Mouse (Mus musculus): Measurements from ENCODE around the gene Atg2b. TPM values are rescaled to one million over a fixed set of nuclear protein-coding genes. Genes with fewer than 3 reads are reported as not detected.
A peak's percentile ranks its signal among the peaks of the same experiment; 100 is the strongest.

The Atg2b gene
- total RNA-seq, 2 experiments from 2014 or later = 24.2 to 28.3 TPM

DNA sequence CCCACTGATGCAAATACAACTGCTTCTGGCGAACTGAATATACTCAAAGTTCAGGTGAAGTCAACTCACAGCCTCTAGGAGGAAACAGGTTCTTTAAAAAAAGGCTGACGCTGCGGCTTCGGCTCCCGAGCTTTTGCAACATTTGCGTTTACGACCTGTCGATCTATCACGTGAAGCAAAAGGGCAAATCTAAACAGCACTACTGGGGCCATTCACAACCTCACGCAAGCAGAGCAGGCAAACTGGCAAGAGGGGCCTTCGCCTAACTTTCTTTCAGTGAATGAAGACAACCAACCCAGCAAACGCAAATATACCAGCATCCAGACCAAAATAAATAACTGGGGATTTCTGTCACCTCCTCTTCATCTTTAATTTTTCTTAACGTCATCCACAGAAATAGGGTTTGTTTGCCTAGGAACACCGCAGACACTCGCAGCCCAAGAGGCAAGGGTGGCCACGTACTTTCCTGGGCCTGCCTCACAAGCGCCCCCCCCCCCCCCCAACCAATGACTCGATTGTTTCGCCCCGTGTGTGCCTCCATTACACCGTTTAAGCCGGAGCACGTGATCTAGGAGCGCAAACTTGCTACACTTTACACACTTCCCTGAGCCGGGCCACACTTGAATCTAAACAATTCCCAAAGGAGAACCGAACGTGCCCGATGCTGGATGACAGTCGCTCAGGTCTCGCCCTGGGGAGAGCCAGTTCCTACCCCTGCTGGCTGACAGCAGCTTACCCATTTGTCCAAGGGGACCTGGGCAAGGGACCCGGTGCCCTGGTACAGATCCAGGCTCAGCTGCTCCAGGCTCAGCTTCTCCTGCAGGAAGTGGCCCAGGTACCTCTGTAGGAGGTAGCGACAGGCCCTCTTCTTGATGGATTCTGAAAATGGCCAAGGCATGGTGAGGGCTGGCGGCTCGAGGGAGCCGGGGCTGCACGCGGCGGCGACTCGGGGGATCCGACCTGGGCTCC, 794 bp downstream of the Atg2b start, which contains the start of gene Gskip:
Gene Gskip (plus strand): TSS at position 897 of the 969 bp plus-strand sequence.
- DNase-seq = peak; percentile 60

DNA sequence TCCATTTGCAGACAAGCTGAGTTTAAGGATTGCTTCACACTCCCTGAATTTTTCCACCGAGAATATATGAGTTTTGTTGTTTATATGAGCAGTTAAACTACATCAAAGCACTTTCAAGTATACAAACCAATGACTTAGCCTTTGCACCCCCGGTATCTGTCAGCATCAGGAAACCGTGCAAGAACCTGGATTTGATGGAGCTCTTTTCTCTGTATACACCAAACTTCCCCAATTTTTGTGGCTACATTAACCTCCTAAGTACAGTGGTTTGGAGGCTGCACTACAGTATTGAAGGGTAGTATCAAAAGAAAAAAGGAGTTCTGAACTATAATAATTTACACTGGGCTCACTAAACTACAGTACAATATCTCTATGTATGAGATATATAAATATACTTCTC, 6.2 kb downstream of the Atg2b start:
- DNase-seq = no peak

DNA sequence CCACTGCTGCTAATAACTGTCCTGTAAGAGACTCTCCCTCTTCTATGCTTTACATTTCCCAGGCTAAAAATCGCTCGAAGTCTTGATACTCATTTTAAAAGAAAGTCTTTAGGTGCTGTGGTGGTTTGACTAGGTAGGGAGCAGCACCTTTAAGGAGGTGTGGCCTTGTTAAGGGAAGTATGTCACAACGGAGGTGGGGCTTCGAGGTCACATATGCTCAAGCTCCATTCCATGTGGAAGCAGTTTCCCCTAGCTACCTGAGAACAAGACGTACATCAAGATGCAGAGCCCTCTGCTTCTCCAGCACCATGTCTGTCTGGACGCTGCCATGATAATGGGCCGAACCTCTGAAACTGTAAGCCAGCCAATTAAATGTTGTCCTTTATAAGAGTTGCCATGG, 6.8 kb downstream of the Atg2b start:
- DNase-seq = no peak

DNA sequence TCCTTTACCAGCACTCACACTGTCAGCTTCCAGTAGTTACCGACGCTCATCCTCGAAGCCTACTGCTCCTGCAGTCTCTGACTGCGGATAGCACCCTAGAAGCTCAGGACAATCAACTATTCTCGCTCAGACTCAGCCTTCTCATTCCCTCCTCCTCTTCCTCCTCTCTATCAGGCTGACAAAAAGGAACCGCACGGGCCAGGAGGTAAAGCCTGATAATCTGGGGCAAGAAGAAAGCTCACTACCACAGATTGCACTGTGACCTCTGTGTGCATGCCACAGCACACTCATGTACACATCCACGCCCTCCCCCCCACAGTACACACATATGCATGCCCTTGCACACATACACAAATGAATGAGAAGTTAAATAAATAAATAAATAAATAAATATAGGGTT, 8.7 kb downstream of the Atg2b start:
- no peak for DNase-seq

DNA sequence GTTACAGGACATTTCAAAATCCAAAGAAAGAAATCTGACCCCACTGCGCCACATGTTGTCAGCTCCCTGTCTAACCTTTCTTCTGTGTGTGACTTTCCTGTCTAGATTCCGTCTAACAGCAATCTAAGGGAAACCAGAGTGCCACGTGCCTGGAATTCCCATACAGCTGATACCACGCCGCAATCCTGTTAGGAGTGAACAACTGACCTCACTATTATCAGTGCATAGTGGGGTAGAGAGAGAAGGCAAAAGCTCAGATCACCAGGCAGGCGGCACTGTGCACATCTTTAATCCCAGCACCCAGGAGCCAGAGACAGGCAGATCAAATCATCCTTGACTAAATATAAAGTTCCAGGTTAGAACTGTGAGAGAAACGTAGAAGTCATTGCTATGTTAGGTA, 29.2 kb downstream of the Atg2b start:
- DNase-seq = no peak

DNA sequence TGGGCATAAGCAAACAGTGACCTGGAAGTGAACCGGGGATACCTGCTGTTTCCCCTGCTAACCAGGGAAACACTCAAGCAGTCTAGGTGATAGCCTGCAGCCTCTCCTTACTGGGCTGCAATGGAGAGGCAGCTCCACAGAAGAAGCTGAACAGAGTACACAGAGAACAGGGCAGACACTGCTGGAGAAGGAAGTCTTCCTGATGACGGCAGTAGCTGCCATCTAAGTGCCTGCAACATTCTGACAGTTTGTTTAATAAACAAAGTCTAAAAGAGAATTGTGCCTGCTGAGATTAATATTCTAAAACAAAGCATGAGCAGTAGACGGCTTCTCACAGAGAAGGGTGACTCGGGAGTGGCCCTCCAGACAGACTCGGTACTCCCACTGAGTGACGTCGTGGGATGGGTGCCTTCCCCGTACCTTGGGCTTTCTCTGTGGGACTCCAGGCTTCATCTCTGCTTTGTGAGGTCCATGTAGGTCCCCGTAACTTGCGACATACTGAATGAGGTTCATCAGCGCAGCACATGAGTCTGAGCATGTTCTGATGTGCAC, 42.2 kb downstream of the Atg2b start:
- DNase-seq = no peak

DNA sequence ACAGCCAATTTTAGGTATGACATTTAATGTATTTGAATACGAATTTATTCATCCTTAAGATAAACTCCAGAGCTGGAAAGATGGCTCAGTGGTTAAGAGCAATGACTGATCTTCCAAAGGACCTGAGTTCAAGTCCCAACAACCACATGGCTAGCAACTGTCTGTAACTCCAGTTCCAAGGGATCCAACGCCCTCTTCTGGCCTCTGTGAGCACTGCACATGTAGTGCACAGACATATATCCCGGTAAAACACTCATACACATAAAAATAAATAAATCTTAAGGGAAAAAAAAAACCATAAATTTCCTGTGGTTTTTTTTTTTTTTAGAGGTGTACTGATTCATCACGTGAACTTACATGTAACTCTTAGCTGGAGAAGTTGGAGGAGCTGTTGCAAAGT, 47.5 kb downstream of the Atg2b start:
- no peak for DNase-seq

DNA sequence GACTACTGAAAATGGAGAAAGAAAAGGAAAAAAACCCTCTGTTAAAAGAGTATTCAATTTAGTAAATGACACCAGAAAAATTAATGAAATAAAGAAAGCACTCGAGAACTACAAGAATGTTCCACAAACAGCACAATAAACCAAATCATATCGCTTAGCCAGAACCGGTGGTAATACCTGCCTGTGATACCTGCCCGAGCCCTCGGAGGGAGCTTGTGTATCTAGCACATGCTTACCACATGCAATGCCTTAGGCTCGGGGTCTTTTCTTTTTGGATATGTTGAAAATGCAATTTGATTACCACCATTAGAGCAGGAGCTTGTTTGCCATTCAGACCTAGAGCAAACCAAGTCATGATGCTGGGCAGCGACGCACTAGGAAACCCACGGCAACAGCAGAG, 48.5 kb downstream of the Atg2b start:
- no peak for DNase-seq

DNA sequence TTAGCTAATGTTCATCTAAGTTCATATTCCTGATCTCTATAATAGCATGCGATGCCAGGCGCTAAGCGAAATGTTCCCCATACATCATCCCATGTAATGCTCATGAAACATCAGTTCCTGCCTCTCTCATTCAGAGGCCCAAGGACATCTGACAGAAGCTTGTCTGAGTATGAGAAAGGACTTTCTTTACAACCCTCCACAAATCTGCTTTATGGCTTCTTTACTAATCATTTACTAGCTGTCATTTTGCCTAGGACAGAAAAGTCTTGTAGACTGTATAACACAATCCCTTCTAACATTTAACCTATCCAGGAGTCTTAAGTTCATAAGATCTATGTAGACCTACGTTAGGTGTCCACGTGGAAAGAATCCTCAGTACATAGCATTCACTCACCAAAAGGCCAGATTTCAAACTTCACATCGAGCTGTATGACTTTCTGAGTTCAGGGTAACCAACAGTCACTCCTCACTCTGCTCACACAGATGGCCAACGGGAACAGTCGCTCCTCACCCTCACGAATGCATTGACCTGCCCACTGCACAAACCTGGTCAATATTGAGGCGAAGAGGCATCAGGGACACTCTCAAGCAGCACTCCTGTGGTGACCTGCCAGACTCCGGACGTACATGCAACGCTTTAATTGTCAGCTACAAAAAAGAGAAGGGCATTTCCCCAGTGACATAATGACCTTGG, 50.5 kb downstream of the Atg2b start:
- DNase-seq = no peak

DNA sequence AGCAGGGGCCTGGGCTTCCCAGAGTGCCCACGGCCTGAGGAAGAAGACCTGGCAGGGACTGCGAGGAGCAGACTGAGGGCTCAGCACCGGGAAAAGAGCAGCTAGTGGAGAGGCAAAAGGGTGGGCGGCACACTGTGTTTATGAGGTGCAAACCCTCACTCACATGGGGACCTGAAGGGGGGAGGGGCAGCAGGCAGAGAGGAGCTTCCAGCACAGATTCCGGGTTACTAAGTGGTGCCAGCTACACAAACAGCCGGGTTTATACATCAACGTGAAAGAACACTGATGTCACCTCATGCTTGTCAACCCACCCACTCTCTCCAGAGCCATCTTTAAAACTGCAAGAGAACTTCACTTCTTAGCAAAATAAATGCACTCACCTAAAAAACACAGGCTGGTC, 59.2 kb downstream of the Atg2b start:
- DNase-seq = no peak

DNA sequence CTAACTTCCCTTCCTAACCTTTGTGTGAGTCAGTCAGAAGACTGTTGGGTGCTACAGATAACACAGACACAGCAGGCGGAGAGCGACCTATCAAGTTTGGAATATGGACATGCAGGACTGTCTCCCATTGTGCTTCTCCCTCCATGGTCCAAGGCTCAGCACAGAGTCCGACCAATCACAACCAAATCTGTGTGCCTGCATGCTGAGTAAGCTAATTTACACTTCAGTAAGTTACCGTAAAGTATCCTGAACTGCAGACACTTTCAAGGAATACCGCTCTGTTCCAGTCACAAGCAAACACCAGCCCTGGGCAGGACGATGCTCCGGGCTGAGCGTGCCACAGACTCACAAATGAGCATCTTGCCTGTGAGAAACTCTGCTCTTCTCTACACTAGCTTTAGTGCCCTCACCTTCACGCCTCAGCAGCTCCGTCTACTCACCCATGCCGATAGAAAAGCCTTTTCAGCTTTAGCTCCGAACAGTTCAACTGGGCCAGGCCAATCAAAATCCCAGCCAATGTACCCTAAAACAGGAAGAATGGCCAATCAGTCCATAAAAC, 62.0 kb downstream of the Atg2b start:
- DNase-seq = no peak

DNA sequence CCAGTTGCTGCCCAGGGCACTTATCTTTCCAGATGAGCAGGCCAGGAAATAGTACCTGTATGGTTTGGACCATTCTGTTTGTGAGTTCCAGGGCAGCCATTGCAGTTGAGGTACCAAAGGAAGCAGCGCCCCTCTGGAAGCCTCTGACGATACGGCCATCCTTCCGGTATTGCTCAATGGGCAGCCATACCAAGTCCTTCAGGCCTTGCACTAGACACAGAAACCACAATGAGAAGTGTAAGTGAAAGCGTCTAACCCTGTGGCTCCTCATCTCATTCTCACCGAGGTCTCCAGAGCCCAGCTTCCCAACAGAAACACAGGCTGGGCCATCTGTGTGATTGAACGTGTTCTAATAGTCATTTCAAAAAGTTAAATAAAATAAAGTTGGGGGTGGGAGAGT, 63.0 kb downstream of the Atg2b start:
- DNase-seq = no peak

DNA sequence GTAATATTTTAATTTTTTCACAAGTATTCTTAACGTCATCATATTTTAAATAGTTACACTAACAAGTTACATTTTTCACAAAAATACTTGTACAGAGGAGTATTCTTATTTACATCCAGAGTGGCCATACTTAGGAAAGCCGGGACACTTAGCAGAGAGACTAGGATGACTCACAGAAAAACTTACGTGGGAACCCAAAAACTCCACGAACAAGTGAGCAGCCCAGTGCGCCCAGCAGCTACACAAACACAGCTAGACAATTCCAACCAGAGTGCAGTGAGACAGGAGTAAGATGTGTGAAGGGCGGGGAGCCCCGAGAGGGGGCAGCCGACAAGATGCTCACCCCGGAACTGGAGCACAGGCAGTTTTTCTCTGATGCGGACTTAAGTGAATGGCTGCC, 71.5 kb downstream of the Atg2b start:
- DNase-seq = no peak

DNA sequence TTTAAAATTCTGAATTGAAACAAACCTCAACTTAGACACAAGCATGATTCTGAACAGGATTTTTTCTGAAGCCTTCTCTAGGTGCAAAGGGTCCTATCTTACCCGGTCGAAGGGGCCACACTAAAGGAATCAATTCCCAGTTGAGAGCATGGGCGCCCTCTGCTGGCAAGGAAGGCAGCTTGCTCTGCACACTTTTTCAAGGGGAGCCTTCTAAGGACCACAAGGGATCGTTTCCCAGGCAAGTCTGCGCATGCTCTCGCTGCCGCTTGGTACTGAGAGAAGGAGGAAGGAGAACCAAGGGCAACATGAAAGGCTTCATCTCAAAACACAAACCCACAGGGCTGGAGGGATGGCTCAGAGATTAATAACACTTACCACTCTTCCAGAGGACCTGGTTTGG, 73.3 kb downstream of the Atg2b start:
- DNase-seq = peak; percentile 72

DNA sequence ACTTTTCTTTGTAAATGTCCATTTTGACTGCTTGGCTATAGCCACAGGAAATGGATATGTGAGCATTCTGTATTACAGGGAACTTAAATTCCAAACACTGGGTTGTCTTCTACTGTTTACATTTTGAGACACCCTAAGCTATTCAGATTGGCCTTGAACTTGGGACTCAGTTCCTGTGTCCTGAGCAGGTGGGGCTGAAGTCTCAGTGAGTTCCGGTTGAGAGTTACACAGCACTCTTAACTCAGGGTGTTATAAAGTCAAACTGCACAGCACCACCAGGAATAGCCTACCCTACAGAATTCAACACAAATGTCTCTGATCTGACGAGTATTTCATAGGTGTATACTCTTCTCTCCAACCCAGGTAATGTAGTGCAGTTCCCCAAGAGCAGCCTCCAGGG, 74.0 kb downstream of the Atg2b start:
- no peak for DNase-seq

DNA sequence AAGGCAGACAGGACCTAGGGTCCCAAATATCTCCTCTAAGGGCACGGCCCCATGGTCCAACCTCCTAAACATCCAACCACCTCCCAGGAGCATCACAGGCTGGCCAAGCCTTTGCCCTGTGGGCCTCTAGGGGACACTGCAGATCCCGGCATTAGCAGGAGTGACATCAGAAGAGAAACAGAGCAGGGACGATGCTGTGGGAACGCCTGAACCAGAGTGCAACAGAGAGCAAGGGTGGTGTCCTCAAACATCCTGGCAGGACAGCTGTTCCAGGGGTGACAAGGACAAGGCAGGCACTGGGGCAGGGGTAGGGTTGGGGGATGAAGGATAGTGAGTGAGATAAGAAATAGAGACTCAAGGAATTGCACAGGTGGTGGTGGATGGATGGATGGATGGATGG, 78.1 kb downstream of the Atg2b start:
- DNase-seq = no peak

DNA sequence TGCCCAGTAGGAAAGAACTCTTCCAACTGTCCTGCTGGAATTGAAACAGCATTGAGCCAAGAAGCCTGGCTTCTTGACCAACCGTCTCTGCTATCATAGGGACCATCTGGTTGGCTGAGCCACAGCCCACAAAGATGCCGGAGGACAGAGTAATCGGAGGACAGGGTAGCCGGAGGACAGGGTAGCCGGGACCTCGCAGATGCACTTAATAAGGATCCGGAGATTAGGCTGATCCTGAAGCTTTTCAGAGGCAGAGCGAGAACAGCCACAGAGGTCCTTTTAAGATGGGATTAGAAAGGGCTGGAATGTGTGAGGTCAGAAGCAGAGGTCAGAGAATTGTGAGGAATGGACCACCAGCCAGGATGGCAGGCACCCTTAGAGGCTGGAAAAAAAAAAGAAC, 79.8 kb downstream of the Atg2b start:
- no peak for DNase-seq

DNA sequence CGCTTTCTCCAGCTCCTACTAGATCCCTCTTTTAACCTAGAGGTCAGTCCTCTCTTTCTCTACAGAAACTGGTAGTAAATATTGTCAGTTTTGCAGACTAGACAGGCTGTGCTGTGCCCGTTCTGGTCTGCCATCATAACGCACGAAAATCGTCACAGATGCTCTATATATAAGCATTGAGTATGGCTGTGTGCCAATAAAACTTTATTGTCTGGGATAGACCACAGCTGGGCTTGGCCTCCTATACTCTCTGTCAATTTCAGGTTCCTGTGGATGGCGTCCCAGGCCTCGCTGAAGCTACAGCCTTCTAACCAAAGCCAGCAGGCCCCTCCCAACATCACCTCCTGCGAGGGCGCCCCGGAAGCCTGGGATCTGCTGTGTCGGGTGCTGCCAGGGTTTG, 81.1 kb downstream of the Atg2b start:
- no peak for DNase-seq

DNA sequence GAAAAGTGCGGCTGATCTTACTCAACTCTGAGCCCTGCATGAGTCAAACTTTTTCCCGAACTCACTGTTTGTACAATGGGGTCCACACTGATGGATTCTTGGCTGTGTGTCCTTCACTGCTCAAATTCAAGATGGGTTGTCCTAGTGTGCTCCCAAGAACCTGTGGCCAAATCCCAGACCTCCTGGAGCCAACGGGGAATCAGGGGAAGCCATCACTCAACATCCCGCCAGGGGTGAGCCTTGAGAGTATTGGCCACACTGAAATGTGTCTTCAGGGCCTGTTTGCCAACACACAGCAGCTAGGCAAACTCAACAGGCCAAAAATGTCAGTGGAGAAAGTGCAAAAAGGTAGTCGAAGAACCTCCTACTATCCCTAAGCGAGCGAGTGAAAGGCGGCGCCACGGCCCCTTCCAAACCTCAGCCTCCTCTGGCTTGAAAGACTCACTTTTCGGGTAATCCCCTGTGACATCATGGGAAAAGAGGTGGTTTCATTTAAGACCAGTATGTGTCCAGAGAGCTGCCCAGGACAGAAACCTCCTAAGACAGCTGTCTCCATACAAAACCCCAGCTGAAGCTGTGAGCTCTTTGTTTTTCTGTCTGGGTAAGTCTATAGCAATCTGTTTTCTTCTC, 82.3 kb downstream of the Atg2b start, which contains the start of gene Bdkrb1:
Gene Bdkrb1 (plus strand): TSS at position 505 of the 630 bp plus-strand sequence.
- no peak for DNase-seq

DNA sequence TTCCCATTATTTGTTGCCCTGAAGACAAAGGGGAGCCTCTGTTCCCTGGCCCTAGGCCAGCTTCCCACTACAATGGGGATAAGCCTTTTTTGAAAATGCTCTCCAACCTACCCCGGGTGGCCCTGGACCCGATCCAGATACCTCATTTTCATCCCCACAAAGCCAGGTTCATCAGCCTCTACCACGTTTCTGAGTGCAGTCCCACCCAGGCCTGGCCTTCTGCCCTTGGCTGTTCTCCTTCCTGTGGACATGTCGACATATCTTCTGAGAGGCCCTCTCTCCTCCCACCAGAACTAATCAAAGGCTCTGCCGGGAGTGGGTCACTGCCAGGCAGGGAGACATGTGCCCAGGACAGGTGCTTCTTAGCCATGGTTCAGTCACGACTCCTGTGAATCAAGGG, 83.4 kb downstream of the Atg2b start:
- no peak for DNase-seq

DNA sequence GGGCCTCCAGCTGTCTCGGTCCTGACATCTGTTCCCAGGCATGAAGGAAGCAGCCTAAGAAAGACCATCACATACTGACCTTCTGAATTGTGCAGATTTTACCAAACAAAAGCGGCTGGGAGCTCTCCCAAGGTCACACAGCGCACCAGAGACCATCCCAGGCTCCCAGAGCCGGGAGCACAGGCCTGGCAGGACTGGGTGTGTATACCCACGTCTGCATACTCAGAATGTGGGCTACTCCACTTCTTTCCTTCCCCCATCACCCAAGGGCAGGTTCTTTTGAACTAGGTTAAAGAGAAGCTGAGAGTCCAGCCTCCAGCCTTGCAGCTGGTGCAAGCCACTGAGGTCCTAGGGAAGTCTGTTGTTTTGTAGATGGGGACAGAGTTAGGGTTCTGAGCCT, 85.9 kb downstream of the Atg2b start:
- DNase-seq = peak; percentile 23

DNA sequence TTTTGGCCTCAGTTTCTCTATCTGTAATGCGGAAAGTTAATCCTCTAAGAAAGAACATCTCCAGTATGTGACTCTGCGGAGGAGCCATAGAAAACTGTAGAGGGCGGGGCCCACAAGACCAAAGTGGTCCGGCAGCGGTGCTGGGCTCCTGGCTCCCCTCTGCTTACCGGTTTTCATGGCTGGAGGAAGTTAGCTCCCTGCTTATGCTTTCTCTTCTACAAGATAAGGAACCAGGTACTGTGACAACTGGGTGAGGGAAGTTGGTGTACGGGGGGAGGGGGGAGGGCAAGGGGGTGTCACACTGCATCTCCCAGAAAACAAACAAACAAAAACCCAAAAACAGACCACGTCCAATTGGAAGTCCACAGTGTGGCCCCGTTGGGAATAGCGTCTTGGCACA, 86.5 kb downstream of the Atg2b start:
- no peak for DNase-seq

Measured in adrenal gland, postnatal 10 days (tissue).